Mouse (Mus musculus) heart, postnatal 0 days (tissue): ENCODE results near the gene Irx1.

ENCODE experiments used
- CTCF ChIP-seq: IDR thresholded peaks from 2 replicates; pipeline ENCODE4 v1.5.1; 2016; ENCODE audit warnings: antibody characterized with exemption, control low read depth, low read depth
- EP300 ChIP-seq: IDR thresholded peaks from 2 replicates; pipeline ENCODE4 v1.6.1; 2016; ENCODE audit warnings: antibody characterized with exemption, low read depth

DNA sequence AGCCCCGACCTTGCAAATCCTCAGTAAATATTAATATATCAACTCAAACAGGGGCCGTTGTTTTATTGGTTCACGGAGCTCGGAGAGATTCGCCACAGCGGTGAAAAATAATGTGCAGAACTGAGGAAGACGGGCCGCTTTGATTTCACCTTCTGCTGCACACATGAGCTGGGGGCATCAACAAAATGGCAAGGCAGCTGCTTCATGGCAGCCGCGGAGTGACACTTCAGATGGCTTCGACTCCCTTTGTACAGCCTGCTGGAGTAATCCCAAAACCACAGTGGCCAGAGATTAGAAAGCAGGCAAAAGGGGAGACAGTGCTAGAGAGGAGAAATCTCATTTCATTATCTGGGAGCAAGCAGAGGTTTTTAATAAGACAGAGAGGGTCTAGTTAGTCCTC lies 11.6 kb downstream of the Irx1 start:
- TF ChIP-seq CTCF (no peak), EP300 (no peak)
